Mouse (Mus musculus) urinary bladder, postnatal 14 days (tissue): ENCODE data around the gene Cwc25.

ENCODE experiments used
- DNase-seq: peaks from one replicate; pipeline ENCODE4 v3.0.0; 2021; ENCODE audit warnings: low spot score

Cwc25 gene

DNA sequence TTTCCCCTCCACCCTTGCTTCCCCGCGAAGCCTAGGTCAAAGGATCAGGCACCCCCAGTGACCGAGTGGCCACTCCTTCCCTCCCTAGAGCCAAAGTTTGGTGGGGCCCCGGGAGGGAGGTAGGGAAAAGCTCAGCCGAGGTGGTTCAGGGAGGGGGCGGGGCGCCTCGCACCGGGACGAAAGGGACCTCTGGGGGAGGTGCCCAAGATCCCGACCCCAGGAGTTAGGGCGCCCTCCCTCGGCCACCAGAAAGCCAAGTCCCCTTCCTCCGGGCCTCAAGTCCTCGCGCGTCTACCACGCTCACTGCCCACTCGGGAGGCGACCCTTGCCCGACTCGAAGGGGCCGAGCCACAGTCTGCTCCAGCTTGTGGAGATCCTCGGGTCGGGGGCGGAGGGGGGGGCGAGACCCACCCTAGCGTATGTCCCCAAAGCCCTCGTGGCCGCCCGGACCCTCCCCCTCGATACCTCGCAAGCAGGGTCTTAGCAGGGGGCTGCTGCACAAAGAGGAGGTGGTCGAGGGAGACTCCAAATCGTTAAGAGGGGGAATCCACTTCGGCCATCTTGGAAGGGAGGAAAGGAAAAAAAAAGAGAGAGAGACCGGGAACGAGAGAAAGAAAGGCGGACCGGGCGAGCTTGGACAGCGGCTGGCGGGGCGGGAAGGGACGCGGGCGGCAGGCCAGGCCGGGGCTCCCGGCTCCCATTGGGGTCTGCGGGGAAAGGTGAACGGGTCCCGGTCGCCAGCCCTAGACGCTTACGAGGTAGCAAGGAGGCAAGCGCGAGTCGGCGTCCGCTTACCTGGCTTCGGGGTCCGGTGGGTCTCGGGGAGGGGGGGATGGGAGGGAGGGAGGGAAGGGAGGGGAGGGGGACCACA, 67.4 kb downstream of the Cwc25 start:
- DNase-seq: peak; percentile 84

GRCm38 (mm10) chr11:97697891-97698529, 68.3 kb downstream of the Cwc25 start:
- DNase-seq: no peak

GRCm38 (mm10) chr11:97697199-97697890, 69.0 kb downstream of the Cwc25 start:
- DNase-seq: no peak

- no peak for DNase-seq
Observed at GRCm38 (mm10) chr11:97696669-97697068, 69.7 kb downstream of the Cwc25 start.

- DNase-seq: no peak
Observed at GRCm38 (mm10) chr11:97695712-97696401, 70.5 kb downstream of the Cwc25 start.
